Mouse (Mus musculus): Measurements from ENCODE around the gene Pus7l. TPM values are rescaled to one million over a fixed set of nuclear protein-coding genes. Genes with fewer than 3 reads are reported as not detected.

Pus7l gene
- total and polyA plus RNA-seq, 3 experiments: 33.2 to 51.2 (median 40.6) TPM

DNA sequence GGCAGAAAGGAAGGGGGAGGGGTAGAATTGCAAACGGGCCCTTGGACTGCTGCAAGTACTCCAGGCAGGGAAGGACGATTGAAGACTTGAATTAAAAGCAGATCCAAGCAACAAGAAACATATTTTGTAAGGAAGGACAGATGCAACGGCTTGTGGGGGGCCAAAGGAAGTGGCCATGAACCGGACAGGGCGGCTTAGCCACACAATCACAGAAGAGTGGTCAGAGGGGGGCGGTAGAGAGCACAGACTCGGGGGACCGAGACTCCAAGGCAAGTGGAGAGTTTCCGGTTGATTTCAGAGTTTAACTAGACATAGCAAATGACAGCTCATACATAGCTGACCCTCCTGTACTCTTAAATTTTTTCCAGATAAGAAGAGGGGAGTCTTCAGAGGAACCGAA, 47.4 kb downstream of the Pus7l start:
- DNase-seq (ENCODE audit: low read depth, low spot score): no peak
- no peak overlapping the region for H3K27ac ChIP-seq (ENCODE audit: control insufficient read depth, low read depth, low read length)
- H3K9ac ChIP-seq (ENCODE audit: control insufficient read depth, low read depth, low read length, poor library complexity, severe bottlenecking): no peak overlapping the region
- TF ChIP-seq CTCF (IDR thresholded peaks at IDR 0.05 in 2 of 3, conservative IDR thresholded peaks at IDR 0.05 in 1 of 3; ENCODE audit: control insufficient read depth in 1 of 3, insufficient read depth in 1 of 3, low read depth in 2 of 3, low read length in 3 of 3, poor library complexity in 1 of 3, severe bottlenecking in 1 of 3): peak; percentile 9 to 48 (median 41); a peak in 4 of 6 replicates
- TF ChIP-seq MAFK (IDR thresholded peaks at IDR 0.05; ENCODE audit: borderline replicate concordance, low read depth, low read length): no peak
- H3K27me3 ChIP-seq (ENCODE audit: control insufficient read depth in 1 of 2, insufficient read depth in 2 of 2, low read length in 2 of 2): no peaks in the 10 kb centered on the region
- no peak overlapping the region for H3K4me3 ChIP-seq (ENCODE audit: control insufficient read depth in 1 of 2, insufficient read depth in 1 of 2, low read depth in 2 of 2, low read length in 2 of 2)
- no peaks in the 10 kb centered on the region for H3K79me2 ChIP-seq (ENCODE audit: control insufficient read depth, insufficient read depth, low read length, poor library complexity)
- no peaks in the 10 kb centered on the region for H3K9me3 ChIP-seq (replicated peaks; ENCODE audit: insufficient read depth, low read length)
- H3K4me1 ChIP-seq (ENCODE audit: control insufficient read depth in 1 of 2, insufficient read depth in 2 of 2, low read length in 2 of 2): peaks cover 0 to 3% of the 10 kb centered on the region in 2 experiments; a peak in 2 of 4 replicates
- no peaks in the 10 kb centered on the region for H3K36me3 ChIP-seq (ENCODE audit: control insufficient read depth in 1 of 2, insufficient read depth in 2 of 2, low read length in 2 of 2)

DNA sequence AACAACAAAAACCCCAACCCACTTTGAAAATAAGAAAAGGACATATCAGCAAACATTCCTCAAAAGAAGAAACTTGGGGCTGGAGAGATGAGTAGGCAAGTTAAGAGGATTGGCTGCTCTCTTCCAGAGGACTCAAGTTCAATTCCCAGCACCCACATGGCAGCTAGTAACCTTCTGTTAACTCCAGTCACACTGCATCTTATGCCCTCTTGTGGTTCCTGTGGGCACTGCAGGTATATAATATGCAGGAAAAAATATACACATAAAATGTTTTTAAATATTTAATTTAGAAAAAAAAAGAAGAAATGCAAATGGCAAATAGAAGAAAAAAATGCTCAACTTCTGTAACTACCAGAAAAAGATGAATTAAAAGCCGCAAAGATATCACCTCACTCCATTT, 48.9 kb downstream of the Pus7l start:
- H3K9me3 ChIP-seq (replicated peaks; ENCODE audit: insufficient read depth, low read length): no peaks in the 10 kb centered on the region
- no peaks in the 10 kb centered on the region for H3K36me3 ChIP-seq (ENCODE audit: control insufficient read depth in 1 of 2, insufficient read depth in 2 of 2, low read length in 2 of 2)
- peaks cover 0 to 3% of the 10 kb centered on the region in 2 experiments; a peak in 2 of 4 replicates for H3K4me1 ChIP-seq (ENCODE audit: control insufficient read depth in 1 of 2, insufficient read depth in 2 of 2, low read length in 2 of 2)
- peak; percentile 78 for TF ChIP-seq SMC3 (IDR thresholded peaks at IDR 0.05; ENCODE audit: low read depth, low read length)
- no peak for TF ChIP-seq ZKSCAN1 (IDR thresholded peaks at IDR 0.05; ENCODE audit: low read depth, low read length)
- peak; percentile 67 for TF ChIP-seq RAD21 (IDR thresholded peaks at IDR 0.05; ENCODE audit: low read depth, low read length)
- no peak for TF ChIP-seq MXI1 (IDR thresholded peaks at IDR 0.05; ENCODE audit: low read depth, low read length)
- TF ChIP-seq MEF2A (IDR thresholded peaks at IDR 0.05; ENCODE audit: extremely low read depth, insufficient replicate concordance, low read depth, low read length, poor library complexity, severe bottlenecking): no peak
- TF ChIP-seq ELF1 (IDR thresholded peaks at IDR 0.05; ENCODE audit: low read depth, low read length): no peak
- TF ChIP-seq ZC3H11A (IDR thresholded peaks at IDR 0.05; ENCODE audit: low read depth, low read length): peak; percentile 23; the same call in 1 of the 2 replicates
- no peak for TF ChIP-seq USF2 (IDR thresholded peaks at IDR 0.05; ENCODE audit: borderline replicate concordance in 1 of 2, insufficient read depth in 1 of 2, low read depth in 1 of 2, low read length in 2 of 2)
- no peak for TF ChIP-seq ZNF384 (IDR thresholded peaks at IDR 0.05; ENCODE audit: low read depth, low read length)
- peak; percentile 29 to 71 (median 65); a peak in 5 of 6 replicates for TF ChIP-seq CTCF (IDR thresholded peaks at IDR 0.05 in 2 of 3, conservative IDR thresholded peaks at IDR 0.05 in 1 of 3; ENCODE audit: control insufficient read depth in 1 of 3, insufficient read depth in 1 of 3, low read depth in 2 of 3, low read length in 3 of 3, poor library complexity in 1 of 3, severe bottlenecking in 1 of 3)
- no peak for TF ChIP-seq GATA1 (IDR thresholded peaks at IDR 0.05; ENCODE audit: low read depth, low read length)
- no peak for TF ChIP-seq SIN3A (IDR thresholded peaks at IDR 0.05; ENCODE audit: low read length)
- no peak for TF ChIP-seq NRF1 (IDR thresholded peaks at IDR 0.05; ENCODE audit: insufficient read depth, low read depth, low read length, poor library complexity, severe bottlenecking)
- no peak for TF ChIP-seq TCF12 (IDR thresholded peaks at IDR 0.05; ENCODE audit: low read depth, low read length)
- TF ChIP-seq ZMIZ1 (IDR thresholded peaks at IDR 0.05; ENCODE audit: low read depth, low read length): no peak
- TF ChIP-seq MYB (IDR thresholded peaks at IDR 0.05; ENCODE audit: low read depth, low read length): no peak
- H3K79me2 ChIP-seq (ENCODE audit: control insufficient read depth, insufficient read depth, low read length, poor library complexity): no peaks in the 10 kb centered on the region
- H3K27me3 ChIP-seq (ENCODE audit: control insufficient read depth in 1 of 2, insufficient read depth in 2 of 2, low read length in 2 of 2): no peaks in the 10 kb centered on the region
- no peak overlapping the region for H3K9ac ChIP-seq (ENCODE audit: control insufficient read depth, low read depth, low read length, poor library complexity, severe bottlenecking)
- DNase-seq (ENCODE audit: low read depth, low spot score): peak; percentile 55
- no peak overlapping the region for H3K27ac ChIP-seq (ENCODE audit: control insufficient read depth, low read depth, low read length)
- H3K4me3 ChIP-seq (ENCODE audit: control insufficient read depth in 1 of 2, insufficient read depth in 1 of 2, low read depth in 2 of 2, low read length in 2 of 2): no peak overlapping the region

All from MEL (cell line).